Mouse (Mus musculus): ENCODE data around the gene Cacng1.
A peak's percentile ranks its signal among the peaks of the same experiment; 100 is the strongest.

The Cacng1 gene

GRCm38 (mm10) chr11:107716332-107716938 lies at the start of gene Cacng1:
Cacng1 (minus strand) TSS chr11:107716522.
- no peak for DNase-seq (ENCODE audit: low spot score)

DNA sequence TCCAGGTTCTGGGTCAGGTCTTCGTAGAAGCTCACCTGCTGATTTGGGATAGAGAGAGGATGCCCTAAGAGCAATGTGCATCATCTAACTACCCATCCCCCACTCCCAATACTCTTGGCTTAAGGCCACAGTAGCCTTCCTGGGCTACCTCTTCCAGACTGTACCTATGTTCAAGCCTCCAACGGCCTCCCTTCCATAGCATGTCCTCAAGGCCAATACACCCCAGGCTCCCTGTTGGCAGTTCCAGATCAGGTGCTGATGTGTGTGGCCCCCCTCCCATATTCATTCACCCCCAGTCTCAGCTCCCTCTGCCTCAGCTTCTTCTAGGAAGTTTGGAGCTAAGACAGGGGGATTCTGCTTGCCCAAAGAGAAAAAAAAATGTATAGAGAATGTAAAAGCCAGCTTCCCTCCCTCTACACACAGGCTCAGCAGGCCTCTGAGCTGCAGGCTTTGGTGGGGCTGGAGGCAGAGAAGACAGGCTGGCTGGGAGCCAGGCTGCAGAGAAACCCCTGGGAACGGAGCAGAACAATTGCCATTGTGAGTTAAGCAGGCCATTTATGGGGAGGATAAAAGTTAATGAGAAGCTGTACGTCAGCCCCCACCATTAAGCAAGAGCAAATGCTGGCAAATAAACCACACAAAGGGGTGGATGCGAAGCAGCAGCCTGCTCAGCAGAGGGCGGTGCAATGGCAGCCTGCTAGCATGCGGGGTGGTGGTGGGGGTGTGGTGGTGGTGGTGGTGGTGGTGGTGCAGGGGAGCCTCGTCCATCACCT lies 46.6 kb upstream of the Cacng1 start:
- no peak for DNase-seq (ENCODE audit: low spot score)

DNA sequence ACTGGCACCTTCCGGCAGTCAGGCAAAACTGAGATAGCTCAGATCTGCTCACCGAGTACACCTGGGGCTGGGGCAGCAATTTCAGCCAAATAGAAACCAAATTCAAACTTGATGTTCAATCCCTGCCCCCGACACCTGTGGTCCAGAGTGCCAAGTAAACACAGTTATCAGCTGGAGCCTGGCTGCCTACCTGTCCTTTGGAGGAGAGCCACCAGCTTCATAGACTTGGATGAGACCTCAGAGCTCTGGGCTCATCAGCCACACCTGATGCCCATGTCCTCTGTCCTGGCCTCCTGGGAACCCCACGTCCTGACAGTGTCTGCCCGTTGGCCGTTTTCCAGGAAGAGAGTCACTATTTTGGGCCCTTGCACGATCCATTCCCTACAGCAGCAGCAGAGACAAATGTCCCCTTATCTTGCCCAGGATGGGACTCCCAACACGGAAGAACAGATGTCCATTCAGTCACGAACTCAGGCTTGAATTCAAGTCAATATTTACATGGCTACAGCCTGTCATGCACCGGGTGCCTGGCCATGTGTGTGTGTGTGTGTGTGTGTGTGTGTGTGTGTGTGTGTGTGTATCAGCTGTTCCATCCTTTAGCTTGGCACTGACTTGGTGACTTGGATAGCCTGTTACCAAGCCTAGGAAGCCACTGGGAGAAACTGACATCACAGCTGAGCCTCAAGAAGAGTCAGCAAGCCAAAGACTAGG lies 45.6 kb upstream of the Cacng1 start:
- no peak for DNase-seq (ENCODE audit: low spot score)

DNA sequence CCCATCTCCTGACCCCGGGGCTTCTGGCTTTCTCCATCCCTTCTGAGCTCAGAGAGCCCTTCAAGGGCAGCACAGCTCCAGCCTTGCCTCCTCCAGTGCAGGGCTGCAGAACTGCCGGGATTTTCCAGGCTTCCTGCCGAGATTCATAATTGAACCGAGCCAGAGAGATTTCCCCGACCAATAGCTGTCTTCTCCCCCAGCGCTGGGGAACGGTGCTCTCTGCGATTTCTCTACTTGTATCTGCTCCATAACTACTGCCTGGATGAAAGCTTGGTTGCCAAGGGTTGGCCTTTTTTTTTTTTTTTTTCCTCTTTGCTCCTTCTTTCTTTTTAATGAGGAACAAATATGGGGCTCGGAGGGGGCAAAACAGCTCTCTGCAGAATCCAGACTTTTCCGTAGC lies 43.7 kb upstream of the Cacng1 start:
- DNase-seq (ENCODE audit: low spot score): no peak

DNA sequence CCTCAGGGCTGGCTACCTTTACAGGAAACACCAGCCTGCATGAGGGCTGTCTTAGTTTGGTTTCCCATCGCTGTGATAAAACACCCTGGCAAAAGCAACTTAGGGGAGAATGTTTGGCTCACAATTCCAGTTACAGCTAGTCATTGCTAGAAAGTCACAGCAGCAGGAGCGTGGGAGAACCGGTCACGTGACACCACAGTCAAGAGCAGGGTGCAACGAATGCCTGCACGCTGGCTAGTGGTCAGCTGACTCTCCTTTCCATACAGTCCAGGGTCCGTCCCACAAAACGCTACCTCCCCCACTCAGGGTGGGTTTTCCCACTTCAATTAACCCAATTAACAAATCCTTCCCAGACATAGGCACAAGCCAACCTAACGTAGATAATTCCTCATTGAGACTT lies 43.2 kb upstream of the Cacng1 start:
- DNase-seq (ENCODE audit: low spot score): no peak

DNA sequence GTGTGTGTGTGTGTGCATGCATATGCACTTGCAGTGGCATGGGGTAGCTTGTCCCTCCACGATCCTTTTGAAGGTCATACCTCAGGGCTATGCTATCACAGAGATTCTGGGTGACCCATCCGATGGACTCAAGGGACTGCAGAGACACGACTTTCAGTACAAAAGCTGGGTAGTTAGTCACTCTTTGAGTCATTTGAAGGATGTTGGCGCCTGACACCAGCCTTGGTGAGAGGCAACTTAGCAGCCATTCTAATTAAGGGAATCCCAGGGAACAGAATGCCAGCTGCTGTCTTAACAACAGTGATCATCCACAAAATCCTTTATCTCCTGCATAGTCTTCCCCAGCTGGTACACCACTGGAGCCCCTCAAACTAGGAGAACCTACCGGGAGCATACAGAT lies 32.8 kb upstream of the Cacng1 start:
- DNase-seq (ENCODE audit: low spot score): no peak

GRCm38 (mm10) chr11:107748243-107749035 lies 32.1 kb upstream of the Cacng1 start:
- no peak for DNase-seq (ENCODE audit: low spot score)

- no peak for DNase-seq (ENCODE audit: low spot score)
Observed at GRCm38 (mm10) chr11:107743100-107743499, 26.8 kb upstream of the Cacng1 start.

DNA sequence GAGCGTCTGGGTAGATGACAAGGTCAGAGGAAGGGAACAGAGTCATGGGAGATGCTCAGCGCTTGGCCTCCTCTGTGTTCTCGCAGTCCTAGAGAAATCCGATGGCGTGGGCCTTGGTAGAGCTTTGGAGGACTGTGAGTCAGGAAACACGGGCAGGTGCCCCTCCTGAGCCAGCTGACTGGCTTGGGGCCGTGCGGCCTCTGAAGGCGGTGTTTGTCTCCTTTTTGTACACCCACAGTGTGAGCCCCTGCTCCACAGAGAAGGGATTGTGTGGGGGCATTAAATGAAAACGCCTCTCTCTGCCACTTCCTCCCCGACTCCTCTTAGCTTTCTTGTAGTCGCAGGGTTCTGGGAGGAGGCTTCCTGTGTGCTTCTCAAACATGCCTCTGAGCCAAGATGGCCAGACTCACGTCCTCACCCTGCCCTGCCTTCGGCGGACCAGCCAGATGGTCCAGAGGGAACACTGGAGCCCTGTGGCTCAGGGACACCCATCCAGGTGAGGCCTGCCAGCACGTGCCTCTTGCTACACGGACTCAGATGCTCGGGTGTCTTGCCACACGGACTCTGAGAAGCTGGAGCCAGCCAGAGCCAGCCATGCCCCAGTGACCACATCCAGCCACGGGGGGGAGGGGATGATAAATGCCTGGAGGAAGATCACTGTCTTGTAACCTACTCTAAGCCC lies 22.2 kb upstream of the Cacng1 start:
- no peak for DNase-seq (ENCODE audit: low spot score)

DNA sequence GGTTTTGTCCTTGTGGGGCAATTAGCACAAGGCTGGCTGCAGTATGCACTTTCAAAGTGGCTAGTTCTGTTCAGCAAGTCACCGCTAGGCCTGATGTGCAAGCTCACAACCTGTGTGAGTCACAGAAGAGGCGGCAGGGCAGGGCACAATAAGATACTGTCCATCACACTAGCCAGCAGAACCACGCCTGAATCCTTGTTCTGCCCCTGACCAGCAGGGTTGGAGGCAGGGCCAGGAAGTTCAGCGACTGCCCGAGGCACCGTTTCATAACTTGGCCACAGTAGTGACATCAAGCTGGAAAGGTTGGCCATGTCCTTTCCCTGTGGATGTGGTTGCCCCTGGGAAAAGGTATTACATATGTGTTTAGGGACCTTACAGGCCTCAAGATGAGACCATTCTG lies 21.6 kb upstream of the Cacng1 start:
- DNase-seq (ENCODE audit: low spot score): no peak

GRCm38 (mm10) chr11:107734133-107734532 lies 17.8 kb upstream of the Cacng1 start:
- peak; percentile 16 for DNase-seq (ENCODE audit: low spot score)

DNA sequence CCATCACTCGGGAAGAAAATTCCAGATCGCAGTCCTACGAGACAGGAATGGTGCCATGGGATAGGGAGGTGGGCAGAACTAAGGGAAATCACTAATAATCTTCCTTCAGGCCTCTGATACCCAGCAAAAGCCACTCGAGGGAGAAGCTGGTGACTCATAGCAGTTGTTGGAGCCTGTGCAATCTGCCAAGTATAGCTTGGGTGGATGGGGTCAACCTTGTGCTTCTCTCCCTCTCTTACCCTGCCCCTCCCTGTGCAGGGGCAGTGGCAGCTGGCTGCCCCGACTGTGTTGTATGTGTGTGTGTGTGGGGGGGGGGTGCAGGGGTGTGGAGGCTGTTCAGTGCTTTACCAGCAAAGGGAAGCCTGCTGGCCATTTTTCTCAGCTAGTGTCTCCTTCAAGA lies 15.2 kb upstream of the Cacng1 start:
- no peak for DNase-seq (ENCODE audit: low spot score)

DNA sequence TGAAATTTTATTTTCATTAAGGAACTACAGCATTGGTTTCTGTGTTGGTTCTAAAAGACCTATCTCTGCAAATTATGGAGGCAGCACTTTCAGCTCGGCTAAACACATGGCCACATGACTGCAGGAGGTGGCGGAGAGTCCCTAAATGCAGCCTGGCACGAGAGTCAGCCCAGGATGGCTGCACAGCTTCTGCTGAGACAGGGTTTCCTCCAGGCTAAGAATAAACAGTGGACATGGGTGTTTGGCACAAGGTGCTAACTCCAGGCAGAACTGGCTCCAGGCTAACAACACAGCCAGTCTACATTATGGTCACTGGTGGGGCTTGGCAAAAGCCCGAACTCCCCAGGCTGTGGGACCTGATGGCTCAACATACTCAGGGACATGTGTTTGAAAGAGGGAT lies 14.6 kb upstream of the Cacng1 start:
- DNase-seq (ENCODE audit: low spot score): no peak

DNA sequence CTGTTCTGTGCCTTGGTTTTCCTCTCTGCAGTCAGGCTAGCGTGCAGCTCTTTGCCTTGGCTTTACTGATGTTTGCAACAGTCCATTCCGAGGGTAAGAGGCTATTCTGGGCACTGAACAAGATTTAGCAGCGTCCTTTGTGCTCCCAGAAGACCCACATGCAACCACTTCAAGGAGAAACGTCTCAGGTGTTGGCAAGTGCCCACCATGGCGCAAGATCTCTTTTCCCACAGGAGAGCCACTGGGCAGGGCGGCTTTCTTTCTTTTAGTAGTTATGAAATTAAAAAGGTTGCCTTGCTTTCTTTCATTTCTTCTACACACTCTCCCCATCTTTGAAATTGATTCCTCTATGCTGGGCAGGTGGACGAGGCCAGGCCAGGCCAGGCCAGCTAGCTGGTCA lies 12.8 kb upstream of the Cacng1 start:
- no peak for DNase-seq (ENCODE audit: low spot score)

DNA sequence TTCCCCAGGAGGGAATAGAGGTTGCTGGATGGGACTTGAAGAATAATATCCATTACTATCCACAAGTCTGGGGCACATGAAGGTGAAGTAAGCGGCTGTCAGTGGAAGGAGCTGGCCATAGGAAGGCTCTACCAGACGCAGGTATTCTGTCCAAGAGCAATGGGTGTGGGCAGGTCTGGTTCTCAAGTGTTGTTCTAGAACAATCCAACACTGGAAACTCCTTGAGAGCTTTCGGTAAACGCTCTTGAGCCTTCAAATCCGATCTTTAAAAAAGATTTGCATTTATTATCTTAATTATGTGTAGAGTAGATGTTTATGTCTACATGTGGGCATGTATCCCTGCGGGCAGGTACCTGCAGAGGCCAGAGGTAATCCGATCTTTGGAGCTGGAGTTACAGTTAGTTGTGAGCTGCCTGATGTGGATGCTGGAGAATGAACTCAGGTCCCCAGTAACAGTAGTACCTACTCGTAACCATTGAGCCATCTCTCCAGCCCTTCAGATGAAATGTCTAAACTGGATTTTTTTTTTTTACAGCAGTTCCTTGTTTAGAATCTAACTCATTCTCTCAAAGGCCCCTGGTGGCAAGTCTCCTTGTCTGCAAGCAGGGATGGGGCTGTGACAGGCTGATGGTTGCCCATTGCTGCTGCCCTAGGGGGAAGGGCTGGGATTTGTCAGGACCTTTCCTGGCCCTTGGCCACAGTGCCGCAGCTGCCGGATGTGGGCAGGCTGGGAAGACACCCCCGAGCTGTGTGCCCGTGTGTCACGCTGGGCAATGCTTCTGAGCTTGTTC lies 11.9 kb upstream of the Cacng1 start:
- DNase-seq (ENCODE audit: low spot score): no peak

DNA sequence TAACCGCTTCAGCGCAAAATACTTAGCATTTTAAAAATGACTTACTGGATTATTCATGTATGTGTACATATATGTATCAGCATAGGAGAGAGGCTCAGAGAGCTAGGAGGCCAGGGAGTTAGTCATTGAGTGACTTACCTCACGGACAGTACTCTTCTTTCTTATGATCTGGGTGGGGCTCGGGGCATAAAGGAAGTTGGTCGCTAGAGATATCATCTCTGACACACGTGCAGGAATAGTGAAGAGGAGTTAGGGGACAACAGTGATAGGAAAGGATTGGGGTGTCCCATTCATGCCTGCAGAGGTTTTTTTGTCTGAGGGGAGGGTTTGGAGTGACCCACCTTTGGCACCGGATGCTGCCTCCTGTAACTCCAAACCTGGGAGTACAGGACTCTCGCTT lies 8.3 kb upstream of the Cacng1 start:
- no peak for DNase-seq (ENCODE audit: low spot score)

- DNase-seq (ENCODE audit: low spot score): no peak
Observed at GRCm38 (mm10) chr11:107721057-107721456, 4.7 kb upstream of the Cacng1 start.

GRCm38 (mm10) chr11:107720264-107721021 lies 4.1 kb upstream of the Cacng1 start:
- DNase-seq (ENCODE audit: low spot score): no peak

GRCm38 (mm10) chr11:107714368-107714767 lies 2.0 kb downstream of the Cacng1 start:
- DNase-seq (ENCODE audit: low spot score): no peak

DNA sequence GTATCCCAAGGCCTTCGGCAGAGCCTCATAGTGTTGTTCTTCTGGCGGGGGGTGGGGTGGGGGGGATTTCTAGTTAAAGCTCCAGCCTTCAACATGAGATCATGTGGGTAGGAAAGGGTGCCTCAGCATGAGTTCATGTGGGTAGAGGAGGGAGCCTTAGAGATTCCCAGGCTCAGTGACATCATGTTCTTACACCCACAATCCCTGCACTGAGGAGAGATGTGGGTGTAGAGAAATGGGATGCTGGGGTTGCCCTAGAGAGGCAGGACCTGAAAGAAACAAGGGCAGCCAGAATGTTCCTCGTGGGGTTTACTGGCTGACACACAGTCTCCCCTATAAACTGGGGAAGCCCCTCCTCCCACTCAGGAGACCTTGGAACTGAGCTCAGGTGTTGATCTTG lies 5.9 kb downstream of the Cacng1 start:
- DNase-seq (ENCODE audit: low spot score): no peak
